Mouse (Mus musculus): Measurements from ENCODE around the gene Ddx52. TPM values are rescaled to one million over a fixed set of nuclear protein-coding genes. Genes with fewer than 3 reads are reported as not detected.

Ddx52 gene
- total RNA-seq, 2 experiments from 2014 or later: 11.0 to 12.4 TPM

Other genes with a start within 250 kb of the Ddx52 start
- 1 to 10 TPM; 1.5 to 1.7 TPM for gene Wfdc17, start 238.1 kb upstream of the Ddx52 start, total RNA-seq (2021)
- not detected for gene Wfdc18, start 233.0 kb upstream of the Ddx52 start, total RNA-seq (2021)
- gene Wfdc21, start 195.1 kb upstream of the Ddx52 start, total RNA-seq (2021): not detected
- gene Heatr6, start 188.4 kb upstream of the Ddx52 start, total RNA-seq (2021): 1 to 10 TPM; 8.1 to 10.0 TPM
- gene Hnf1b, start 92.0 kb upstream of the Ddx52 start, total RNA-seq (2021): not detected
- 10 to 100 TPM; 32.1 to 41.5 TPM for gene Synrg, start 22.4 kb downstream of the Ddx52 start, total RNA-seq (2021)
- gene Dusp14, start 127.2 kb downstream of the Ddx52 start, total RNA-seq (2021): 10 to 100 TPM in 1 of 2 experiments, 1 to 10 TPM in 1; 8.5 to 10.4 TPM
- gene Tada2a, start 187.5 kb downstream of the Ddx52 start, total RNA-seq (2021): 10 to 100 TPM; 14.2 TPM
- gene Acaca, start 187.6 kb downstream of the Ddx52 start, total RNA-seq (2021): 10 to 100 TPM; 15.7 to 16.4 TPM
- gene Gm11437, start 225.4 kb downstream of the Ddx52 start, total RNA-seq (2021): not detected